Mouse (Mus musculus) small intestine, adult 2 months (tissue): ENCODE data around the gene Nf1.

Experiments used
- CTCF ChIP-seq: fragments of 200-500 bp; IDR thresholded peaks from 2 replicates; pipeline ENCODE4 v1.5.1; 2012; ENCODE audit warnings: low read depth, mild to moderate bottlenecking, control low read depth, inconsistent platforms, low read length, moderate library complexity, mixed read lengths; ENCODE audit not compliant: insufficient replicate concordance, insufficient read length; ENCODE audit errors: extremely low read depth
- POLR2A ChIP-seq: fragments of 200-500 bp; IDR thresholded peaks from 2 replicates; pipeline ENCODE4 v1.6.1; 2012; ENCODE audit warnings: low read depth, mild to moderate bottlenecking, control low read depth, inconsistent platforms, low read length, moderate library complexity

- TF ChIP-seq POLR2A (no peak), CTCF (no peak)
These were observed 236.0 kb downstream of the Nf1 start for GRCm38 (mm10) chr11:79575383-79576073.
